Mouse (Mus musculus): ENCODE data around the gene Bsg. TPM values are rescaled to one million over a fixed set of nuclear protein-coding genes. Genes with fewer than 3 reads are reported as not detected.

Gene Bsg
- total and polyA plus RNA-seq, 2 experiments from 2014 or later, result 1,042 to 1,054 TPM

GRCm38 (mm10) chr10:79704970-79705360 lies 674 bp downstream of the Bsg start:
- ATAC-seq (ENCODE audit: low FRiP score) (no peak), DNase-seq (ENCODE audit: low spot score) (no peak)
- Histone ChIP-seq H3K27ac (ENCODE audit: low read depth, low read length) (peak overlapping the region; percentile 82), H3K4me3 (ENCODE audit: low read depth, low read length) (peak overlapping the region; percentile 54), H3K36me3 (ENCODE audit: insufficient read depth, low read length) (peaks cover 18% of the 10 kb centered on the region), H3K4me1 (ENCODE audit: insufficient read depth, low read length) (peaks cover 11% of the 10 kb centered on the region; the same call in 1 of the 2 replicates), H3K27me3 (ENCODE audit: insufficient read depth, low read length) (no peaks in the 10 kb centered on the region), H3K9me3 (ENCODE audit: low read length) (no peaks in the 10 kb centered on the region), H3K4me2 (ENCODE audit: low read depth, low read length, poor library complexity, severe bottlenecking) (peak overlapping the region; percentile 89), H3K9ac (replicated peaks; ENCODE audit: low read length, poor library complexity, severe bottlenecking) (peak overlapping the region; percentile 75)
- WGBS, result 6% methylated on average over 10 of the region's 10 CpGs
- TF ChIP-seq CTCF (IDR thresholded peaks at IDR 0.05), result no peak

- peak overlapping the region; percentile 89 for H3K4me2 ChIP-seq (ENCODE audit: low read depth, low read length, poor library complexity, severe bottlenecking)
- peak overlapping the region; percentile 54 for H3K4me3 ChIP-seq (ENCODE audit: low read depth, low read length)
- H3K27me3 ChIP-seq (ENCODE audit: insufficient read depth, low read length), result no peaks in the 10 kb centered on the region
- WGBS, result 86% methylated on average over 5 of the region's 5 CpGs
- TF ChIP-seq CTCF (IDR thresholded peaks at IDR 0.05), result no peak
- peak overlapping the region; percentile 75; the same call in 1 of the 2 replicates for H3K9ac ChIP-seq (replicated peaks; ENCODE audit: low read length, poor library complexity, severe bottlenecking)
- no peak for ATAC-seq (ENCODE audit: low FRiP score)
- no peak overlapping the region for H3K27ac ChIP-seq (ENCODE audit: low read depth, low read length)
- no peaks in the 10 kb centered on the region for H3K9me3 ChIP-seq (ENCODE audit: low read length)
- no peak for DNase-seq (ENCODE audit: low spot score)
- peaks cover 11% of the 10 kb centered on the region; the same call in 1 of the 2 replicates for H3K4me1 ChIP-seq (ENCODE audit: insufficient read depth, low read length)
- H3K36me3 ChIP-seq (ENCODE audit: insufficient read depth, low read length), result peaks cover 28% of the 10 kb centered on the region
Observed at GRCm38 (mm10) chr10:79705951-79706350, 1.7 kb downstream of the Bsg start.

- no peaks in the 10 kb centered on the region for H3K9me3 ChIP-seq (ENCODE audit: low read length)
- peak overlapping the region; percentile 34 for H3K9ac ChIP-seq (replicated peaks; ENCODE audit: low read length, poor library complexity, severe bottlenecking)
- ATAC-seq (ENCODE audit: low FRiP score) (no peak), DNase-seq (ENCODE audit: low spot score) (no peak)
- H3K4me1 ChIP-seq (ENCODE audit: insufficient read depth, low read length), result peaks cover 11% of the 10 kb centered on the region; the same call in 1 of the 2 replicates
- peaks cover 34% of the 10 kb centered on the region for H3K36me3 ChIP-seq (ENCODE audit: insufficient read depth, low read length)
- no peaks in the 10 kb centered on the region for H3K27me3 ChIP-seq (ENCODE audit: insufficient read depth, low read length)
- TF ChIP-seq CTCF (IDR thresholded peaks at IDR 0.05), result no peak
- no peak overlapping the region for H3K27ac ChIP-seq (ENCODE audit: low read depth, low read length)
- WGBS, result 83% methylated on average over 5 of the region's 5 CpGs
- H3K4me2 ChIP-seq (ENCODE audit: low read depth, low read length, poor library complexity, severe bottlenecking), result peak overlapping the region; percentile 89
- H3K4me3 ChIP-seq (ENCODE audit: low read depth, low read length), result peak overlapping the region; percentile 54
Observed at GRCm38 (mm10) chr10:79706406-79707094, 2.3 kb downstream of the Bsg start.

- no peaks in the 10 kb centered on the region for H3K9me3 ChIP-seq (ENCODE audit: low read length)
- H3K9ac ChIP-seq (replicated peaks; ENCODE audit: low read length, poor library complexity, severe bottlenecking), result no peak overlapping the region
- 89% methylated on average over 1 of the region's 1 CpGs for WGBS
- peaks cover 37% of the 10 kb centered on the region for H3K36me3 ChIP-seq (ENCODE audit: insufficient read depth, low read length)
- TF ChIP-seq CTCF (IDR thresholded peaks at IDR 0.05), result no peak
- DNase-seq (ENCODE audit: low spot score) (no peak), ATAC-seq (ENCODE audit: low FRiP score) (no peak)
- H3K4me1 ChIP-seq (ENCODE audit: insufficient read depth, low read length), result peaks cover 11% of the 10 kb centered on the region; the same call in 1 of the 2 replicates
- peak overlapping the region; percentile 54; the same call in 1 of the 2 replicates for H3K4me3 ChIP-seq (ENCODE audit: low read depth, low read length)
- no peak overlapping the region for H3K27ac ChIP-seq (ENCODE audit: low read depth, low read length)
- peak overlapping the region; percentile 89; the same call in 1 of the 2 replicates for H3K4me2 ChIP-seq (ENCODE audit: low read depth, low read length, poor library complexity, severe bottlenecking)
- H3K27me3 ChIP-seq (ENCODE audit: insufficient read depth, low read length), result no peaks in the 10 kb centered on the region
Observed at GRCm38 (mm10) chr10:79707162-79707561, 2.9 kb downstream of the Bsg start.

GRCm38 (mm10) chr10:79707759-79708158 lies 3.5 kb downstream of the Bsg start:
- DNase-seq (ENCODE audit: low spot score) (no peak), ATAC-seq (ENCODE audit: low FRiP score) (no peak)
- Histone ChIP-seq H3K4me1 (ENCODE audit: insufficient read depth, low read length) (peaks cover 11% of the 10 kb centered on the region; the same call in 1 of the 2 replicates), H3K4me2 (ENCODE audit: low read depth, low read length, poor library complexity, severe bottlenecking) (no peak overlapping the region), H3K27ac (ENCODE audit: low read depth, low read length) (no peak overlapping the region), H3K9me3 (ENCODE audit: low read length) (no peaks in the 10 kb centered on the region), H3K36me3 (ENCODE audit: insufficient read depth, low read length) (peaks cover 37% of the 10 kb centered on the region), H3K4me3 (ENCODE audit: low read depth, low read length) (no peak overlapping the region), H3K27me3 (ENCODE audit: insufficient read depth, low read length) (no peaks in the 10 kb centered on the region), H3K9ac (replicated peaks; ENCODE audit: low read length, poor library complexity, severe bottlenecking) (no peak overlapping the region)
- WGBS, result 65% methylated on average over 4 of the region's 4 CpGs
- no peak for TF ChIP-seq CTCF (IDR thresholded peaks at IDR 0.05)

GRCm38 (mm10) chr10:79708668-79709067 lies 4.4 kb downstream of the Bsg start:
- no peak for DNase-seq (ENCODE audit: low spot score)
- no peak for ATAC-seq (ENCODE audit: low FRiP score)
- no peak for TF ChIP-seq CTCF (IDR thresholded peaks at IDR 0.05)
- H3K36me3 ChIP-seq (ENCODE audit: insufficient read depth, low read length), result peaks cover 37% of the 10 kb centered on the region
- H3K9me3 ChIP-seq (ENCODE audit: low read length), result no peaks in the 10 kb centered on the region
- H3K9ac ChIP-seq (replicated peaks; ENCODE audit: low read length, poor library complexity, severe bottlenecking), result no peak overlapping the region
- H3K4me3 ChIP-seq (ENCODE audit: low read depth, low read length), result no peak overlapping the region
- H3K4me1 ChIP-seq (ENCODE audit: insufficient read depth, low read length), result peaks cover 11% of the 10 kb centered on the region; the same call in 1 of the 2 replicates
- H3K4me2 ChIP-seq (ENCODE audit: low read depth, low read length, poor library complexity, severe bottlenecking), result peak overlapping the region; percentile 18; the same call in 1 of the 2 replicates
- WGBS, result 95% methylated on average over 21 of the region's 21 CpGs
- no peak overlapping the region for H3K27ac ChIP-seq (ENCODE audit: low read depth, low read length)
- no peaks in the 10 kb centered on the region for H3K27me3 ChIP-seq (ENCODE audit: insufficient read depth, low read length)

All from midbrain, postnatal 0 days (tissue).